Mouse (Mus musculus) layer of hippocampus, adult 2 months (tissue): ENCODE results near the gene Fam136a. TPM values are rescaled to one million over a fixed set of nuclear protein-coding genes. Genes with fewer than 3 reads are reported as not detected.
"Not testable (repeated sequence)": the region's sequence is repeated elsewhere in the genome, so short reads cannot be mapped to it uniquely, and the experiment has no call there.

ENCODE experiments used
- DNase-seq, 2 experiments: peaks; one replicate each; pipeline ENCODE4 v3.0.0; 2022; ENCODE audit warnings: low spot score in 2 of 2
- H3K27ac ChIP-seq: fragments of 200-600 bp; 2 replicates; pipeline ENCODE4 v1.8.1; 2022
- H3K4me3 ChIP-seq: fragments of 200-600 bp; 2 replicates; pipeline ENCODE4 v1.8.1; 2022; ENCODE audit warnings: mild to moderate bottlenecking
- CTCF ChIP-seq: fragments of 200-600 bp; conservative IDR thresholded peaks from 2 replicates; pipeline ENCODE4 v1.8.1; 2022; ENCODE audit warnings: antibody characterized with exemption, mild to moderate bottlenecking, moderate library complexity
- long read RNA-seq, 2 experiments: library from polyadenylated mRNA; stranded (forward); transcript quantifications; one replicate each; pipeline ENCODE4 v2.0.0; 2021; ENCODE audit warnings: borderline mapping rate in 2 of 2
- total RNA-seq, 2 experiments: library from RNA; stranded (reverse); gene quantifications; 2 replicates each; pipeline ENCODE4 v1.2.3; 2021

Gene Fam136a
- total RNA-seq, result 10 to 100 TPM; 27.0 to 30.0 TPM
- long read RNA-seq, experiment 1, transcript Fam136a-201 (3 exons, 1,643 nt), result major isoform, 28 of 40 reads
- long read RNA-seq, experiment 1, partial matches to known transcripts, result 1 of 40 reads
- long read RNA-seq, experiment 1, other reads (novel, unspliced or antisense), result 11 of 40 reads
- long read RNA-seq, experiment 2, transcript Fam136a-201 (3 exons, 1,643 nt), result major isoform, 42 of 61 reads
- long read RNA-seq, experiment 2, partial matches to known transcripts, result 6 of 61 reads
- long read RNA-seq, experiment 2, other reads (novel, unspliced or antisense), result 12 of 61 reads

DNA sequence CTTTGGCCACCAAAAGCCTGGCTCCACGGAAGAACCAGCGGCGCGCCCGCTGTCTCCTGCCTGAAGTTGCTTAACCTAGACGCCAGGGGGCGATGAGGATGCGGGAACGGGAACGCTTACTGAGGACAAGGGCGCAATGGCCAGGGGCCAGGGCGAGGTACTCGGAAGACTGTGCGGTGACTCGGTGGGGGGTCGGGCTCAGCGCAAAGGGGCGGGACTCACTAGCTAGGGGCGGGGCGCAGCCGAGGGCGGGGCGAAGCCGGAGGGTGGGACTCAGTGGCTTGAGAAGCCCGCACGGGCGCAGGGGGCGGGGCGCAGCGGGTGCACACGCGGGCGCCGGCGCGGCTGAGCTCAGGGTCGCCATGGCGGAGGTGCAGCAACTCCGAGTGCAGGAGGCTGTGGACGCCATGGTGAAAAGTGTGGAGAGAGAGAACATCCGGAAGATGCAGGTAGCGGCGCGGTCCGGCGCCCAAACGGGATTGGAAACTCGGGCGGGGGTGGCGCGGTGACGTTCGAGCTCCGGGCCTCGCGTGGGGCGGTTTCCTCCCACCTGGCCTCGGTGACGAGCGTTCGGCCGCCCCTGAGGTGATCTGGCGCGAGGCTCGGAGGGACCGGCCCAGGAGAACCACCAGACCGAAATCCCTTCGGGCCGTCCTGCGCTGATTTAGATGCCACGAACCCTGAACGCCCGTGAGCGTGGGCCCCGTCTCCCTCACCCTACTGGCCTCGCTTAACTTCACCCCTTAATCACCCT is at the start of gene Fam136a:
Gene Fam136a, plus strand, starts transcription at position 276 of the 754 bp plus-strand sequence.
- TF ChIP-seq CTCF, result peak; percentile 81
- H3K27ac ChIP-seq, result peak within 1 kb of the TSS; percentile 89
- DNase-seq, result peak; percentile 92
- peak within 1 kb of the TSS; percentile 76 for H3K4me3 ChIP-seq

DNA sequence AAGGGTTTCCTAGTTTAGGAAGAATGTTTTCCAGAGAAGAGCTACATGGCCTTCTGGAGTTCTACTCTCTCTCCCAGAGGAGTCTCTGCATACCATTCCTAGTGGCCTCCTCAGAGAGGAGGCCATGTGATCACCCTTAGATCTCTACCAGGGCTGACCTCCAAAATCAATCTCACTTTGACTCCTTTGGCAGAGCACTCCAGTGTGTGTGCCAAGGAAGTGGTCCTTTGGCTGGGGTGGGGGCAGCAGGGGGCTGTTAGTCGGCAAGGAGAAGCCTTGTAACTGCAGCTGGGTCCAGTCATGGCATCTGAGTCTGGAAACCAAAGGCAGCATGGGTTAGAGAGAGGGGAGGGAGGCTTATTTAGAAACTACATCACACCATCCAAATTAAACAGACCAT is 48.4 kb upstream of the Fam136a start:
- no peak overlapping the region for H3K27ac ChIP-seq
- no peak for TF ChIP-seq CTCF
- no peak overlapping the region for H3K4me3 ChIP-seq
- DNase-seq, result no peak

DNA sequence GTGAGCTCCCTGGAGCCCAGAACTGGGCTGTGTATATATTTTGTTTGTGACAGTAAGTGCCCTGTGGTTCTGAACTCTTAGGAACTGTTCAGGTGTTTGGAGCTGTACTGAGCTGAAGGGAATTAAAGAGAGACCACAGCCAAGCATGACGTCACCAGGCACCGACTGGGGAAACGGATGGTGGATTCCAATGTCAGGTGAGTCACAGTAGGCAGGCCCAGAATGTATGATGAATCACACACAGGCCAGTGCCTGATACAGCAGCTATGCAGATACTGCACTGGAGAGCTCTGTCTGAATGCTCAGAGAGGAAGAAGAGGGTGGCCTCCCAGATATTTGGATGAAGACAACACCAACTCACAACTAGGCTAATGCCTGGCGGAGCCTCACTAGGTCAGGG is 46.6 kb upstream of the Fam136a start:
- no peak for TF ChIP-seq CTCF
- Histone ChIP-seq H3K27ac (no peak overlapping the region), H3K4me3 (no peak overlapping the region)
- peak in 1 of 2 experiments; percentile 37 for DNase-seq

DNA sequence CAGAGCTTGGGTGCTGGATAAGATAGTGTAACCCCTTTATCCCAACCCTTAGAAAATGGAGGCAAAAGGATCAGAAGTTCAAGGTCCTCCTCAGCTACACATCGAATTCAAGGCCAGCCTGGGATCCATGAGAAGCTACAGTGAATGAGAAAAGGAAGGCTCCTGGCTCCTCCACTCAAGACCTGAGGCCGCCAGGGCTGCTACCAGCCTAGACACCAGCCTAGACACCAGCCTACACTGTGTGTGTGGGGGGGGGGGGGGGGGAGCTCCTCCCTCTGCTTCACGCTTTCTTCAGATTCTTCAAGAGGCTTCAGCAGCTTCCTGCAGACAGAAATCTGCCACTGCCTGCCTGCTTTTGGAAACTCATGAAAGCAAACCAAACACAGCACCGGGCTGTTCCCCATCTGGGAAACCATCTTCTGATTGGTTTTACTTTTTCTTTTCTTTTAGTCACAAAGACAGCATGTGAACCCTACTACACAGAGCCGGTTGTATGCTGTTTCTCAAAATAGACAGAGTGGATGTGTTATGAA is 43.3 kb upstream of the Fam136a start:
- DNase-seq, result peak in 1 of 2 experiments; percentile 48
- H3K4me3 ChIP-seq, result no peak overlapping the region

DNA sequence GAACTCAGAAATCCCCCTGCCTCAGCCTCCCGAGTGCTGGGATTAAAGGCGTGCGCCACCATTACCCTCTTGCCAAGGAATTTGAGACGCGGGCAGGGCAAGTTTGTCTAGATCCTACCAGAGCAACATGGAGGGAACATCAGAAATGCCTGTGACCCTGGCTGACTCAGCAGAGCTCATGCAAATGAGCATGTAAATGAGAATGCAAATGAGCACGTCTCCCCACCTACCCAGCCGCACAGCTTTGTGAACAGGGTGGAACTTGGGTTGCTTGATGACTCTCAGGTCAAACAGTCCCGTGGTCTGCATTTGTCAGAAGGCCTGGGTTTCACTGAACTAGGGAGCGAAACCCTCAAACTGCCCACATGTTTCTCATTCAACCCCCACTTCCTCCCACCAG is 42.5 kb upstream of the Fam136a start:
- Histone ChIP-seq H3K27ac (no peak overlapping the region), H3K4me3 (no peak overlapping the region)
- no peak for DNase-seq
- TF ChIP-seq CTCF, result no peak

More for the DNA sequence above, 43.3 kb upstream of the Fam136a start:
- no peak for TF ChIP-seq CTCF
- H3K27ac ChIP-seq, result no peak overlapping the region

DNA sequence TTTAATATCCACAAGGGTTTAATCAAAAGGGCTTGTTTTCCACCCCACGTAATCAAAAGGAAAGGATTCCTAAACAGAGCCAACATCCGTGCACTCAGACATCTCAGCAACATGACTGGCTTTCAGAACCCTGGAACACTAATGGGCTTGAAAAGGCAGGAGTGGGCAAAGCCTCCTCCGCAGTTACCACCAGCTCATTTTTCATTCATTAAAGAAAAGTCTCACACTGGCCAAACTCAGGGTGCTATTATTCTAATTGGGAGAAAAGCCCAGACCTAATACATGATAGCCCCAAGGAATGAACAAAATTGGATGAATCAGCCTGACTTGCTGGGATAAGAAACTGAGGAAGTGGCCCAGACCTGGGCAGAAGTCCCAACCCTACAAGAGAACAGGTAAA is 41.0 kb upstream of the Fam136a start:
- H3K27ac ChIP-seq, result no peak overlapping the region
- no peak for DNase-seq
- TF ChIP-seq CTCF, result no peak
- no peak overlapping the region for H3K4me3 ChIP-seq

DNA sequence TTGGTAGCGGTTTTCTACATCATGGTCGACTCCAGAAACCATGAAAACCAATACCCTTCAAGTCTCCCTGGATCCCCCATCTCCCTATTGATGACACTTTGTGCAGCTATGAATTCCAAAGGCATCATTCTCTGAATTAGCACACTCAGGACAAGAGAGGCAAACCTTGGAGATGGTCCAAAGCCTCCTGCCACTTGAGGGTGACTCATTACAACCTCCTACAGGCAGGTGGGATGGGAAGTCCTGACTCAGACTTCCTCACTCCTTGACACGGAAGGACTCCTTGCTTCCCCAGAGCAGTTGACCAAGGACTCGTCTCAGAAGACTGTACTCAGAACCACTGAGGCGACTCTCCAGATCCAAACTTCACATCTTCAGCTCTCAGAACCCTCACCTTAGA is 39.8 kb upstream of the Fam136a start:
- Histone ChIP-seq H3K4me3 (no peak overlapping the region), H3K27ac (no peak overlapping the region)
- no peak for DNase-seq
- no peak for TF ChIP-seq CTCF

DNA sequence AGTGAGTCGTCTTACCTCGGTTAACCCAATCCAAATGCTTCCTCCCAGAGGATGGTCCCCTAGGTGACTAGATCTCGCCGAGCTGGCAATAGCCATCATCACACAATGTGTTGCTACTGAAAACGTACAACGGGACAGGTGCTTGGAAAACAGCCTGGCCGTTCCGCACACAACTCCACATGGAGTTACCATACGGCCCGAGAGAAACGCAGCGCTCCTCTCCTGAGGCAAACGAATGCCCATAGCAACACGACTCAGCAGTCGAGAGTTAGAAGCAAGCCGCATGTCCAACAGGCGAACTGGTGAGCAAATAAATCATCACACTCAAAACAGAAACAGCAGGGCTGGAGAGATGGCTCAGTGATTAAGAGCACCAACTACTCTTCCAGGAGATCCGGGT is 38.6 kb upstream of the Fam136a start:
- no peak for TF ChIP-seq CTCF
- peak; percentile 50 to 70 for DNase-seq
- H3K4me3 ChIP-seq, result no peak overlapping the region
- H3K27ac ChIP-seq, result peak overlapping the region; percentile 79

DNA sequence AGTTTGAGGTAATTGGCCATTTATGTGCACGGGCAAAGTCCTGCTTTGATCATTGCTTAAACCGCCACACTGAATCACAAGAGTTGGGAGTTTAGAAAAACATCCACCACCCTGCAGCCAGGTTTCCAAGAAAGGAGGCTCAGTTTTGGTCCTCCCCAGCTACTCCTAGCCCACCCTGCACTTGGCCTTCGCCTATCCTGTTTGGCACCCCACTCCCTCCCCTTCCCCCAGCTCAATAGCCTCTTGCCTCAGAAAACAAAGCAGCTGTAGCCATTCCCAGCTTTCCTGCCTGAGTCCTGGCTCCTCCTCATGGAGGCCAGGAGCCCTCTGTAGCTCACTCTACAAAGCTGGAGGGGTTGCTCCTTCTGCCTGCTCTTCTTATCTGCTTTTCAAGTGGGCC is 37.1 kb upstream of the Fam136a start:
- H3K27ac ChIP-seq, result peak overlapping the region; percentile 79; the same call in 1 of the 2 replicates
- no peak overlapping the region for H3K4me3 ChIP-seq
- no peak for TF ChIP-seq CTCF
- no peak for DNase-seq

DNA sequence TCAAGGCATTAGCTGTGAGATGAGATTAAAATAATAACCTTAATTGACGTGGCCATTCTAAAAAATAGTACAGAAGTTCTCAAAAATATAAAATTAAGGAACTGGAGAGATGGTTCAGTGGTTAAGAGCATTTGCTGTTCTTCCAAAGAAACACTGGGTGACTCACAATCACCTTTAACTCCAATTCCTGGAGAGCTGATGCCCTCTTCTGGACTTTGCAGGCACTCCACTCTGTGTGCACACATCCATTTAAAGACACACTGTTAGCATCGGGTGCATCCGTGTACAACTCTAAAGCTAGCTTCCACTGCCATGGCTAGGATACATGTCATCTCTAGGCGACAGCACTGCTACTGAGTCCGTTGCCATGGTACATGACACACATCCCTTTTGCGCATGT is 35.5 kb upstream of the Fam136a start:
- DNase-seq, result no peak
- no peak overlapping the region for H3K27ac ChIP-seq
- TF ChIP-seq CTCF, result peak; percentile 52
- H3K4me3 ChIP-seq, result no peak overlapping the region

DNA sequence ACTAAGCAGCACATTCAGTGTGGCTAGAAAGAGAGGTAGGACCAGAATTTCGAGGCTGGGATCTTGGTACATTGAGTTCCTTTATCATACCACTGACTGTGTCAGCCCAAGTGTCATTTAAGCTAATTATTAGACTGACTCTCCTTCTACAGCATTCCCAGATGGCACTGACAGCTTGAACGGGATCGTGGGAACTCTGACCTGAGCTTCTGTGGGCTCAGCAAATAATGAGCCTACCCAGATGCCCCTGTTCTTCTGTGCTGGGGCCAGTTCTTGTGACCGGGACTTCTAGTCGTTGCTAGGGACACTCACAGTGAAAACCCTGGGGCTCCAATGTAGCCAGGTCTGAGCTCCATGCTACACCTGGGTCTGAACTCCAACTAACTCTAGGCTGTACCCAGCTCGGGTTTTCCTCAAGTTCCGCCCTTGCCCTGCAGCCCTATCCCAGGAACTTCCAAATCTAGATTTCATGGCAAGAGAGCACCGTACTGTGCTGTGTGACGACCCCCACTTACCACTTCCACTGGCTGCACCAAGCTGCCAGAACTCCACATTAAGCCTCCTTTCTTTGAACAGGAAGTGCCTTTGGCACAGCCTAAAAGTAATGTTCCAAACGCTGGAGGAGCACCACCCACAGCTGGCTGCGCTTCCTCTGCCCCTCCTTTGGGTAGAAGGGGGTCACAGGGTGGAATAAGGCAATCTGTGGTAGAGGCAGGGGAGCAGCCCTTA is 30.2 kb upstream of the Fam136a start:
- DNase-seq, result no peak
- no peak for TF ChIP-seq CTCF

DNA sequence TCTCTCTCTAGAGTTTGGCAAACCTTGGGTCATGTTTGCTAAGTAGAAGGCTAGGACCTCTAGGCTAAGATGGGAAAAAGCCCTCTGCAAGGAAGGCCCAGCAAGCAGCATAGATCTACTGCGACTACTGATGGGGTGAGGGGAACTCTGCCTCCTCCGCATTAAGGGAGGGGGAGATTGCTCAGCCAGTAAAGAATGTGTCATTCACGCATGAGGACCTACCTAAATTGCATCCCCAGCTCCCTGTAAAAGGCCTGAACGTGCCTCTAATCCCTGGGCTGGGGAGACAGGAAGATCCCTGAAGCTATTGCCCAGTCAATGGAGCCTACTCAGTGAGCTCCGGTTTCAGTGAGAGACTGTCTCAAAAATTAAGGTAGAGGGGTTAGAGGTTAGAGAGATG is 29.6 kb upstream of the Fam136a start:
- Histone ChIP-seq H3K4me3 (no peak overlapping the region), H3K27ac (no peak overlapping the region)
- no peak for TF ChIP-seq CTCF
- DNase-seq, result no peak

More for the DNA sequence above, 30.2 kb upstream of the Fam136a start:
- Histone ChIP-seq H3K4me3 (no peak overlapping the region), H3K27ac (0 out of 2 replicates have a peak overlapping the region, but pooled peaks have one; percentile 46)

DNA sequence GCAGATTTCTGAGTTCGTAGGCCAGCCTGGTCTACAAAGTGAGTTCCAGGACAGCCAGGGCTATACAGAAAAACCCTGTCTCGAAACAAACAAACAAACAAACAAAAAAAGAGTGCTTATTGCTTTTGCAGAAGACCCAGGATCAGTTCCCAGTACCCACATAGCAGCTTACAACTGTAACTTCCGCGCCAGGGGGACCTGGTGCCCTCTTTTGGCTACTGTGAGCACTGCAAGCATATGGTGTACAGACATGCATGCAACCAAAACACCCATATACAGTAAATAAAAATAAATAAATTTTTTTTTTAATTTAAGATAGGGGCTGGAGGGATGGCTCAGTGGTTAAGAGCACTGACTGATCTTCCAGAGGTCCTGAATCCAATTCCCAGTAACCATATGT is 29.1 kb upstream of the Fam136a start:
- DNase-seq, H3K4me3 ChIP-seq, H3K27ac ChIP-seq: not testable (repeated sequence)
- TF ChIP-seq CTCF, result peak; percentile 28; the same call in 1 of the 2 replicates
